Mouse (Mus musculus) C2C12 (cell line): ENCODE measurements around the gene Hs6st3. TPM values are rescaled to one million over a fixed set of nuclear protein-coding genes. Genes with fewer than 3 reads are reported as not detected.

ENCODE experiments used
- H3K27me3 ChIP-seq: one replicate; pipeline ENCODE4 v1.6.1; 2011; ENCODE audit not compliant: control insufficient read depth, insufficient read depth, insufficient read length
- H3K36me3 ChIP-seq: one replicate; pipeline ENCODE4 v1.6.1; 2011; ENCODE audit not compliant: control insufficient read depth, insufficient read depth
- H3K4me3 ChIP-seq: one replicate; pipeline ENCODE4 v1.5.1; 2011; ENCODE audit warnings: mild to moderate bottlenecking, control low read depth; ENCODE audit not compliant: poor library complexity, insufficient read depth, severe bottlenecking
- H3K79me2 ChIP-seq: one replicate; pipeline ENCODE4 v1.6.1; 2011; ENCODE audit not compliant: control insufficient read depth, insufficient read depth
- H3K79me3 ChIP-seq: one replicate; pipeline ENCODE4 v1.6.1; 2011; ENCODE audit warnings: low read depth, control low read depth
- H3ac ChIP-seq: one replicate; pipeline ENCODE3; 2011; ENCODE audit warnings: low read depth; ENCODE audit not compliant: control insufficient read depth, insufficient read length
- CEBPB ChIP-seq: IDR thresholded peaks from one replicate; pipeline ENCODE4 v1.6.1; 2011; ENCODE audit warnings: low read depth, mild to moderate bottlenecking, control low read depth, moderate library complexity
- CTCF ChIP-seq: IDR thresholded peaks from one replicate; pipeline ENCODE4 v1.5.1; 2011; ENCODE audit not compliant: control insufficient read depth, insufficient read depth, insufficient read length
- FOSL1 ChIP-seq: IDR thresholded peaks from one replicate; pipeline ENCODE4 v1.8.0; 2011; ENCODE audit warnings: mild to moderate bottlenecking, low read length; ENCODE audit not compliant: poor library complexity, insufficient read depth, severe bottlenecking
- MAX ChIP-seq: IDR thresholded peaks from one replicate; pipeline ENCODE4 v1.6.1; 2011; ENCODE audit warnings: mild to moderate bottlenecking, control low read depth
- MYOD1 ChIP-seq: IDR thresholded peaks from one replicate; pipeline ENCODE4 v1.6.1; 2011; ENCODE audit warnings: low read depth; ENCODE audit not compliant: control insufficient read depth, insufficient read length
- MYOG ChIP-seq: IDR thresholded peaks from one replicate; pipeline ENCODE4 v1.6.1; 2011; ENCODE audit not compliant: control insufficient read depth, insufficient read length; ENCODE audit errors: extremely low read depth
- USF1 ChIP-seq: IDR thresholded peaks from one replicate; pipeline ENCODE4 v1.6.1; 2011; ENCODE audit warnings: low read depth, mild to moderate bottlenecking, control low read depth, moderate library complexity
- polyA plus RNA-seq: library from polyadenylated mRNA; unstranded; fragments of >200 nt; fragmentation: generic; extraction: Trizol; gene quantifications from one replicate; pipeline ENCODE4 v1.2.1, GENCODE M21; 2012; ENCODE audit warnings: missing spikeins

Gene Hs6st3
- polyA plus RNA-seq, 1 experiment, result not detected

DNA sequence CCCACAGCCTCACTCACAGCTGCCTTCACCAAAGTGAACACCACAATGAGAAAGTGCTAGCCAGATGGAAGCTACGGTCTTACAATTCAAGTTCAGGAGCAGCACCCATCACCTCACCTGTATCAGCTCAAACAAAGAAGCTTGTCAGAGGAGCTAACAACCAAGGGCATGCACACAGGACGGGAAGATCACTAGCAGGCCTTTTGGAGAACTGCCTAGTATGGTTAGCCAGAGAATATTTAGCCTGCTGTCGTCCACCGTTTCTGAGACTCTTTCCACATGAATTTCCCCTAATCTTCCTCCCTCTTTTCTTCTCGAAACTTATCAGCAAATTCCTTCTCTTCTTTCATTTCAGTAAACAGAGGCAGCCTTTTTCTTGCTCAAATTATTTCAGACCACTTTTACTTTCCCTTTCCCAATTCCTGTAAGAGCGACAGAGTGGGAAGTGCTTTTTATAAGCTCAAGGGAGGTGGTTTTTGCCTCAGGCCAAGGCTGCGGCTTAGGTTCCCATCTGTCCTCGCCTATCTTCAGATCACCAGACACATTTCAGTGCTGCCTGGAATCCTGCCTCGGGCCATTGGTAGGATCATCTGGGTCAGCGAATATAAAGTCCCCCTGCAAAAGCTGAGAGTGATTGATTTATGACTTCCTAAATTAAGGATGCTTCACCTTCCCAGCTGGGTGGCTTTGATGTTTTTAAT lies 757.8 kb downstream of the Hs6st3 start:
- TF ChIP-seq MYOG (no peak), CEBPB (no peak), CTCF (no peak)
- no peaks in the 10 kb centered on the region for H3K79me2 ChIP-seq

DNA sequence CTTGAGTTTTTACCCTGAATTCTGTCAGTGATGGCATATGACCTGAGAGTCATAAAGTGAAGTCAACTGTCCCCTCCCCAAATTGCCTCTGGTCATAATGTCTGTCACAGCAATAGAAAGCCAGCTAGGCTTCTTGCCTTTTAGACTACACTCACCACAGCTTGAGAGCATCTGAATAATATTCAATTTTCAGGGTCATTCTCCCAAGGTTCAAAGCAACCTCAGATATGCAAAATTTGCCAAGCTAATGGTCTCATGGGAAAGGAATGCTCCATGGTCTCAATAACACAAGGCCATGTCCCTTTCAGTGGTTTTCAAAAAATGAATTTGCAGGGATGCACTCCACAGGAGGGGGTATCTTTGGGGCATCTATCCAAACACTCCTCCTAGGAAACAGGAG lies 764.3 kb downstream of the Hs6st3 start:
- TF ChIP-seq MYOG (no peak), MYOD1 (no peak), CTCF (no peak), FOSL1 (no peak), USF1 (no peak), CEBPB (no peak), MAX (no peak)
- no peaks in the 10 kb centered on the region for H3K79me2 ChIP-seq
- H3ac ChIP-seq, result no peak overlapping the region
- no peaks in the 10 kb centered on the region for H3K79me3 ChIP-seq
- no peaks in the 10 kb centered on the region for H3K27me3 ChIP-seq
- no peak overlapping the region for H3K4me3 ChIP-seq
- H3K36me3 ChIP-seq, result no peaks in the 10 kb centered on the region

More for the DNA sequence above, 757.8 kb downstream of the Hs6st3 start:
- no peaks in the 10 kb centered on the region for H3K27me3 ChIP-seq
- no peak overlapping the region for H3ac ChIP-seq
- H3K79me3 ChIP-seq, result no peaks in the 10 kb centered on the region
- no peaks in the 10 kb centered on the region for H3K36me3 ChIP-seq
- no peak overlapping the region for H3K4me3 ChIP-seq

DNA sequence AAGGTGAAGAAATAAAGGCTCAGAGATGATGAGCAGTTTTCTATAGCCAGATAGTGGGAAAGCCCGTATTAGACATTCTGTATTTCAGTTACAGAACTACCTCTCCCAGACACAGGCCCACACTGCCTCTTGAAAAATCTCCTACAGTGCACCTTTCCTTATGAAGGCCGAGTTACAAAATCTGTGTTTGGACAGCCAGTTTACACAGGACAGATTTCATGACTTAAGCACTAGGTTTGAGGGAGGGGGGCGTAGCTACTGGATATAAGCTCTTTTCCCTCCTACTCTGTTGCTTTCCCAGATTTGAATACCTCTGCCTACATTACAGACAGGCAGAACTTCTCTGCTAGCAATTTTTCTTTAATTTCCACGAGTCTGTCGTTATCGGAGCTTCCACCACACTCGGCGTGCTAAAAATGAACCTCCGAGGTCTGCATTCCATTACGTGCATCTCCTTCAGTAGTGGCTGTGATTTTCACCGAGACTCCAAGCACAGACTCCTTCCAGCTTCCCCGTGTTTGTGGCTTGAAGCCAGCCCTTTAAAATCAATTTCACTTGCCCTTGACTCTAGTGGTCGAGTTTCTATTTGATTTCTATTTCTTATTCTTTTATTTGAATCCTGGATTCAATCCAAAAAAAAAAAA lies 770.0 kb downstream of the Hs6st3 start:
- no peaks in the 10 kb centered on the region for H3K36me3 ChIP-seq
- TF ChIP-seq CTCF (no peak), MAX (no peak), MYOD1 (no peak)
- no peaks in the 10 kb centered on the region for H3K27me3 ChIP-seq
- H3ac ChIP-seq, result no peak overlapping the region
- H3K79me2 ChIP-seq, result no peaks in the 10 kb centered on the region
- no peaks in the 10 kb centered on the region for H3K79me3 ChIP-seq
- H3K4me3 ChIP-seq, result no peak overlapping the region

DNA sequence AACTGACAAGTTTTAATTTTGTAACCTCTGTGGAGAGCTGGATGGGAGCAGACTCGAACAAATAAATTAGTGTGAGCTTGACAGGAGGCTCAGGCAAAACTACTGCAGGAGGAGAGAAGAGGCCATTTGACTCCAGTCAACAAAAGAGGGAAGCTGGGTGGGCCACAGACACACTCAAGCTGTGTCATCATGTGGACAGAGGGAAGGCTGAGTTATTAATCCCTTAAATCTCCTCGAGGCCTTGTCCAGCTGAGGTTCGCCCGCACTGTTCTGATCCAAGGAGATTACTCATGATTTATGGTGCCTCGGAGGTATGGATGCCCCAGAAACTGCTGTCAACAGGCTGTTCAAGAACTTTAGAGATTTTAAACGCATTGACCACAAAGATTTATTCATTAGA lies 776.4 kb downstream of the Hs6st3 start:
- no peaks in the 10 kb centered on the region for H3K79me3 ChIP-seq
- no peak overlapping the region for H3ac ChIP-seq
- no peak overlapping the region for H3K4me3 ChIP-seq
- no peaks in the 10 kb centered on the region for H3K79me2 ChIP-seq
- no peaks in the 10 kb centered on the region for H3K36me3 ChIP-seq
- no peaks in the 10 kb centered on the region for H3K27me3 ChIP-seq
- no peak for TF ChIP-seq USF1
- no peak for TF ChIP-seq MYOD1
- TF ChIP-seq MYOG, result no peak

DNA sequence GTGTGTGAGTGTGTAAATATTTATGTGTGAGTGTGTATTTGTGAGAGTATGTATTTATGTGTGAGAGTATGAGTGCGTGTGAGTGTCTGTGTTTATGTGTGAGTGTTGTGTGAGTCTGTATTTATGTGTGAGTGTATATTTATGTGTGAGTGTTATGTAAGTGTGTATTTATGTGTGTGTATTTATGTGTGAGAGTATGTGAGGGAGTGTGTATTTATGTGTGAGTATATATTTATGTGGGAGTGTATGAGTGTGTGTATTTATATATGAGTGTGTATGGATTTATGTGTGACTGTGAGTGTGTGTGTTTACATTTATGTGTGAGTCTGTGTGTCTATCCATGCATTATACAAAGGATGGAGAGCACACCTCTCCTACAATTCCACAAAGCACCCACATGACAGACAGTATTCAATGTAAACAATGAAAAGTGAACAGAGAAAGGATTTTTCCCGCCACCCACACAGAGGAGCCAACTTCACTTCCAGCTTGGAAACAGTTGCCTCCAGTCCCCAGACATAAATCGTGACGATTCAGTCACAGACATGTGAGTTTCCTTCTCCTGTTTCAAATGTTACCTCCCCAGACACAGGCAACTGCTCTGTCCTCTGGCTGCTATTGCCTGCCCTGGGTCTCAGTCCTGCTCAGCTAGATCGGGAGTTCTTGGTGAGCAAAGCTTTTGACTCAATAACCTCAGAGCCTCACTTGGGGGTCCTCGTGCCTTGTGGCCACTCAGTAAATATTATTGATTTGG lies 780.3 kb downstream of the Hs6st3 start:
- Histone ChIP-seq H3K27me3 (no peaks in the 10 kb centered on the region), H3ac (no peak overlapping the region), H3K79me2 (no peaks in the 10 kb centered on the region), H3K36me3 (no peaks in the 10 kb centered on the region), H3K4me3 (no peak overlapping the region), H3K79me3 (no peaks in the 10 kb centered on the region)
- TF ChIP-seq MYOG (no peak), CEBPB (no peak), CTCF (no peak), USF1 (no peak), FOSL1 (no peak), MYOD1 (no peak), MAX (no peak)

DNA sequence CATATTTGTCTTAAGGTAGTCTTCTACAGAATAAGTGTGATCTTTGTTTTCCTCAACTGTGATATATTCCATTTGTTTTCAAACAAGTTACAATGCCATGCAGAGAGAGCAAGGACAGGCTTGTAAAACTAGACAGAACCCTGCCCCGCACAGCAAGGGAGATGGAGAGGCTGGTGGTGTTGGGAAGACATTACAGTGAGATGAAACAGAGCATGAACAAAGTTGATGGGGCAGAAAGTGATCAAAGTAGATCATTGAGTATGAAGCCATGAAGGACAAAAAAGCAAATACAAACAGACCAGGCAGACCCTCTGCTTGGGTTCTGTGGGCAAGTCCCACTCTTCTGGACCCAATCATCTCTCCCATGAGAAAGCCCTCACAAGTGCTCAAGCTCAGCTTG lies 781.0 kb downstream of the Hs6st3 start:
- TF ChIP-seq MYOD1 (no peak), USF1 (no peak), MAX (no peak), CEBPB (no peak), FOSL1 (no peak), CTCF (no peak), MYOG (no peak)
- no peaks in the 10 kb centered on the region for H3K79me3 ChIP-seq
- no peaks in the 10 kb centered on the region for H3K79me2 ChIP-seq
- no peaks in the 10 kb centered on the region for H3K36me3 ChIP-seq
- no peak overlapping the region for H3ac ChIP-seq
- no peak overlapping the region for H3K4me3 ChIP-seq
- H3K27me3 ChIP-seq, result no peaks in the 10 kb centered on the region

Other genes with a start within 250 kb of the Hs6st3 start
- 4.7 TPM for gene Dzip1, start 212.9 kb upstream of the Hs6st3 start, polyA plus RNA-seq
- gene Dnajc3, start 200.4 kb upstream of the Hs6st3 start, polyA plus RNA-seq, result 11.4 TPM
- gene Uggt2, start 38.9 kb upstream of the Hs6st3 start, polyA plus RNA-seq, result 2.6 TPM